Mouse (Mus musculus) intestine, embryonic 14.5 days (tissue): ENCODE results near the gene Mlana. TPM values are rescaled to one million over a fixed set of nuclear protein-coding genes. Genes with fewer than 3 reads are reported as not detected.

Experiments used
- ATAC-seq: fragments of 200-750 bp; cut with Nextera tagmentation; replicated peaks from 2 replicates; pipeline ENCODE4 v1.8.0; 2017; ENCODE audit warnings: low read depth, moderate number of reproducible peaks, moderate TSS enrichment, moderate library complexity; ENCODE audit not compliant: low FRiP score, low TSS enrichment
- DNase-seq: peaks from one replicate; pipeline ENCODE4 v3.0.0-alpha.2; 2018; ENCODE audit warnings: low spot score
- H3K27ac ChIP-seq: fragments of 300-500 bp; sonication (generic); 2 replicates; pipeline ENCODE4 v1.5.1; 2014; ENCODE audit warnings: low read depth, mild to moderate bottlenecking, control low read depth
- H3K27me3 ChIP-seq: fragments of 300-500 bp; sonication (generic); replicated peaks from 2 replicates; pipeline ENCODE4 v1.6.1; 2014; ENCODE audit warnings: low read length, control low read depth; ENCODE audit not compliant: control insufficient read depth, insufficient read depth
- H3K36me3 ChIP-seq: fragments of 300-500 bp; sonication (generic); 2 replicates; pipeline ENCODE4 v1.6.1; 2014; ENCODE audit warnings: low read length, control low read depth; ENCODE audit not compliant: control insufficient read depth, insufficient read depth
- H3K4me1 ChIP-seq: fragments of 300-500 bp; sonication (generic); replicated peaks from 2 replicates; pipeline ENCODE4 v1.6.1; 2014; ENCODE audit warnings: low read length, control low read depth, mixed read lengths; ENCODE audit not compliant: control insufficient read depth, insufficient read depth
- H3K4me2 ChIP-seq: fragments of 300-500 bp; sonication (generic); 2 replicates; pipeline ENCODE4 v1.6.1; 2014; ENCODE audit warnings: low read length
- H3K4me3 ChIP-seq: fragments of 300-500 bp; sonication (generic); 2 replicates; pipeline ENCODE4 v1.5.1; 2014; ENCODE audit warnings: low read depth, low read length, control low read depth, mixed read lengths
- H3K9ac ChIP-seq: fragments of 300-500 bp; sonication (generic); 2 replicates; pipeline ENCODE4 v1.6.1; 2014; ENCODE audit warnings: mild to moderate bottlenecking, low read length
- H3K9me3 ChIP-seq: fragments of 300-500 bp; sonication (generic); 2 replicates; pipeline ENCODE4 v1.6.1; 2016; ENCODE audit warnings: low read length, control low read depth; ENCODE audit not compliant: control insufficient read depth
- WGBS: fragments of 180-500 bp; shearing (Covaris S2); extraction: QIAGEN DNeasy Blood & Tissue Kit; methylation state at CpG from one replicate; pipeline ENCODE4 v1.1.7; 2014; 5-methylcytosine and 5-hydroxymethylcytosine counted together
- polyA plus RNA-seq: library from polyadenylated mRNA; unstranded; fragments of >200 nt; fragmentation: Nextera tagmentation; extraction: Ambion mirVana; gene quantifications from 2 replicates; pipeline ENCODE4 v1.2.1, GENCODE M21; 2014

Gene Mlana
- polyA plus RNA-seq, 1 experiment from 2014 or later, result not detected

- 73% methylated on average over 5 of the region's 5 CpGs for WGBS
- DNase-seq, result no peak
- Histone ChIP-seq H3K4me3 (no peak overlapping the region), H3K4me1 (no peaks in the 10 kb centered on the region), H3K9ac (no peak overlapping the region), H3K36me3 (peaks cover 5% of the 10 kb centered on the region; the same call in 1 of the 2 replicates), H3K27me3 (no peaks in the 10 kb centered on the region), H3K9me3 (no peaks in the 10 kb centered on the region), H3K27ac (no peak overlapping the region), H3K4me2 (0 out of 2 replicates have a peak overlapping the region, but pooled peaks have one; percentile 5)
- ATAC-seq, result no peak
Observed at GRCm38 (mm10) chr19:29743531-29743930, 45.9 kb downstream of the Mlana start.

GRCm38 (mm10) chr19:29750994-29751393 is 53.4 kb downstream of the Mlana start:
- 0 out of 2 replicates have a peak, but pooled peaks cover 4% of the 10 kb centered on the region for H3K4me1 ChIP-seq
- H3K9ac ChIP-seq, result no peak overlapping the region
- H3K9me3 ChIP-seq, result no peaks in the 10 kb centered on the region
- H3K27ac ChIP-seq, result no peak overlapping the region
- no peak overlapping the region for H3K4me2 ChIP-seq
- WGBS, result 98% methylated on average over 3 of the region's 3 CpGs
- no peak overlapping the region for H3K4me3 ChIP-seq
- no peaks in the 10 kb centered on the region for H3K27me3 ChIP-seq
- ATAC-seq (no peak), DNase-seq (no peak)
- H3K36me3 ChIP-seq, result peaks cover 5% of the 10 kb centered on the region; the same call in 1 of the 2 replicates

DNA sequence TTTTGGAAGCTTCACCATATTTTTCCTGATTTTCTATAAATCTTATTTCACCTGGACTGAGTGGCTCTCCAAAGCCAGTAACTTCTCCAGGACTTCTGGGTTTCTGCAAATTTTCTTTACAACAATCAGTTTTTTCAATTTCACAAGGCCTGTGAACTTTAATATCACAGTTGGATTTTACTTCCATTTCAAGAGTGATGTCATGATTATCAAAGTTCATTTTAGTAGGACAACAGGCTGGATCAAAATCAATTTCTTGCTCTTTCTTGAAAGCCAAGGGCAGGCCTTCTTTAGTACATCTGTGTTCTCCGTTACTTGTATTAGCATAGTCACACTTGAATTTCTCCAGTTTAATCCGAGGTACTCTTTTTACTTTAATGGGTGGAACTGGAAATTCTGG is 56.3 kb downstream of the Mlana start:
- H3K9ac ChIP-seq, result no peak overlapping the region
- no peak overlapping the region for H3K27ac ChIP-seq
- H3K36me3 ChIP-seq, result no peaks in the 10 kb centered on the region
- H3K4me1 ChIP-seq, result 0 out of 2 replicates have a peak, but pooled peaks cover 4% of the 10 kb centered on the region
- DNase-seq, result no peak
- no peaks in the 10 kb centered on the region for H3K9me3 ChIP-seq
- no peak overlapping the region for H3K4me2 ChIP-seq
- H3K27me3 ChIP-seq, result no peaks in the 10 kb centered on the region
- H3K4me3 ChIP-seq, result no peak overlapping the region
- 78% methylated on average over 2 of the region's 2 CpGs for WGBS
- ATAC-seq, result no peak

Other genes with a start within 250 kb of the Mlana start
- 15.8 TPM in 2 replicates for gene Ric1, start 175.5 kb upstream of the Mlana start, polyA plus RNA-seq
- 8.4 and 8.9 TPM in 2 replicates for gene Ermp1, start 49.4 kb upstream of the Mlana start, polyA plus RNA-seq
- 7.5 and 7.9 TPM in 2 replicates for gene 9930021J03Rik, start 108.2 kb downstream of the Mlana start, polyA plus RNA-seq
- gene Ranbp6, start 115.2 kb downstream of the Mlana start, polyA plus RNA-seq, result 17.3 and 18.1 TPM in 2 replicates
- gene Il33, start 227.3 kb downstream of the Mlana start, polyA plus RNA-seq, result 16.6 and 20.2 TPM in 2 replicates